Mouse (Mus musculus) CH12.LX (cell line): ENCODE results near the gene Tmem165. TPM values are rescaled to one million over a fixed set of nuclear protein-coding genes. Genes with fewer than 3 reads are reported as not detected.
A peak's percentile ranks its signal among the peaks of the same experiment; 100 is the strongest.

Experiments used
- DNase-seq: peaks from one replicate; pipeline ENCODE4 v3.0.0-alpha.2; 2013; ENCODE audit errors: extremely low read depth
- H3K27ac ChIP-seq: 2 replicates; pipeline ENCODE4 v1.5.1; 2012; ENCODE audit warnings: low read depth, mild to moderate bottlenecking, control low read depth, moderate library complexity; ENCODE audit not compliant: insufficient read depth
- H3K27me3 ChIP-seq: replicated peaks from 2 replicates; pipeline ENCODE3; 2012; ENCODE audit warnings: inconsistent platforms
- H3K36me3 ChIP-seq, 2 experiments: replicated peaks in 1 of 2; 2 replicates each; pipeline versions ENCODE3 to v1.6.1; 2012; ENCODE audit warnings: inconsistent platforms in 1 of 2, low read length in 1 of 2, mild to moderate bottlenecking in 1 of 2, mixed read lengths in 1 of 2, moderate library complexity in 1 of 2; ENCODE audit not compliant: control insufficient read depth in 1 of 2, insufficient read depth in 1 of 2
- H3K4me1 ChIP-seq, 2 experiments: 2 replicates each; pipeline ENCODE4 v1.6.1; 2012; ENCODE audit warnings: inconsistent platforms in 1 of 2, moderate library complexity in 1 of 2; ENCODE audit not compliant: insufficient read depth in 2 of 2, control insufficient read depth in 1 of 2
- H3K4me2 ChIP-seq: 2 replicates; pipeline ENCODE4 v1.6.1; 2012; ENCODE audit warnings: low read depth, mild to moderate bottlenecking, control low read depth; ENCODE audit not compliant: poor library complexity, insufficient read depth, severe bottlenecking
- H3K4me3 ChIP-seq, 3 experiments: fragments of 150-350 bp in 1 of 3; sonication (generic) in 1 of 3; replicated peaks in 1 of 3; 2 replicates each; pipeline versions ENCODE3 to v1.5.1; 2011 to 2012; ENCODE audit warnings: low read depth in 2 of 3, low read length in 2 of 3, mild to moderate bottlenecking in 2 of 3, moderate library complexity in 2 of 3, control low read depth in 1 of 3, improper control_type of control experiment in 1 of 3, inconsistent platforms in 1 of 3, mixed read lengths in 1 of 3; ENCODE audit not compliant: poor library complexity in 1 of 3
- H3K79me2 ChIP-seq: replicated peaks from 2 replicates; pipeline ENCODE4 v1.6.1; 2012; ENCODE audit warnings: mild to moderate bottlenecking, moderate library complexity; ENCODE audit not compliant: control insufficient read depth, poor library complexity, insufficient read depth, severe bottlenecking; ENCODE audit errors: extremely low read depth
- H3K9ac ChIP-seq: 2 replicates; pipeline ENCODE4 v1.6.1; 2012; ENCODE audit warnings: low read depth, mild to moderate bottlenecking, control low read depth, moderate library complexity; ENCODE audit not compliant: insufficient read depth
- H3K9me3 ChIP-seq: replicated peaks from 2 replicates; pipeline ENCODE3; 2012; ENCODE audit warnings: low read length, inconsistent platforms, mixed read lengths
- BHLHE40 ChIP-seq: IDR thresholded peaks from 2 replicates; pipeline ENCODE4 v1.6.1; 2011; ENCODE audit warnings: mild to moderate bottlenecking, low read depth, low read length, improper control_type of control experiment
- CHD2 ChIP-seq: IDR thresholded peaks from 2 replicates; pipeline ENCODE4 v1.6.1; 2011; ENCODE audit warnings: low read length, improper control_type of control experiment
- CTCF ChIP-seq, 2 experiments: IDR thresholded peaks in 1 of 2; conservative IDR thresholded peaks in 1 of 2; 2 replicates each; pipeline ENCODE4 v1.5.1; 2011 to 2012; ENCODE audit warnings: low read depth in 2 of 2, low read length in 2 of 2, improper control_type of control experiment in 1 of 2, inconsistent platforms in 1 of 2, mild to moderate bottlenecking in 1 of 2, moderate library complexity in 1 of 2
- EP300 ChIP-seq: IDR thresholded peaks from 2 replicates; pipeline ENCODE4 v1.6.1; 2011; ENCODE audit warnings: low read length, improper control_type of control experiment
- GABPA ChIP-seq: IDR thresholded peaks from 2 replicates; pipeline ENCODE4 v1.6.1; 2012; ENCODE audit warnings: low read depth, low read length, improper control_type of control experiment, inconsistent platforms; ENCODE audit not compliant: insufficient replicate concordance
- IRF4 ChIP-seq: IDR thresholded peaks from 2 replicates; pipeline ENCODE4 v1.6.1; 2014; ENCODE audit warnings: low read depth, mild to moderate bottlenecking, inconsistent platforms, low read length, improper control_type of control experiment
- JUN ChIP-seq: IDR thresholded peaks from 2 replicates; pipeline ENCODE4 v1.6.1; 2011; ENCODE audit warnings: low read depth, mild to moderate bottlenecking, low read length, improper control_type of control experiment, moderate library complexity; ENCODE audit not compliant: insufficient read depth
- MAX ChIP-seq: IDR thresholded peaks from 2 replicates; pipeline ENCODE4 v1.6.1; 2011; ENCODE audit warnings: low read length, improper control_type of control experiment
- MYC ChIP-seq: IDR thresholded peaks from 2 replicates; pipeline ENCODE4 v1.6.1; 2011; ENCODE audit warnings: low read depth, mild to moderate bottlenecking, improper control_type of control experiment, low read length
- NELFE ChIP-seq: IDR thresholded peaks from 2 replicates; pipeline ENCODE4 v1.6.1; 2011; ENCODE audit warnings: low read depth, low read length, improper control_type of control experiment
- PAX5 ChIP-seq: IDR thresholded peaks from 2 replicates; pipeline ENCODE4 v1.6.1; 2012; ENCODE audit warnings: low read length, inconsistent platforms, mixed read lengths
- POLR2AphosphoS2 ChIP-seq: IDR thresholded peaks from 2 replicates; pipeline ENCODE4 v1.6.1; 2011; ENCODE audit warnings: low read depth, low read length, improper control_type of control experiment
- SMC3 ChIP-seq: IDR thresholded peaks from 2 replicates; pipeline ENCODE4 v1.6.1; 2011; ENCODE audit warnings: low read depth, low read length, improper control_type of control experiment
- UBTF ChIP-seq: IDR thresholded peaks from 2 replicates; pipeline ENCODE4 v1.6.1; 2012; ENCODE audit warnings: low read depth, mild to moderate bottlenecking, inconsistent platforms, low read length, improper control_type of control experiment, moderate library complexity
- ZKSCAN1 ChIP-seq: IDR thresholded peaks from 2 replicates; pipeline ENCODE4 v1.6.1; 2012; ENCODE audit warnings: low read depth, inconsistent platforms, low read length, improper control_type of control experiment, borderline replicate concordance
- ZMIZ1 ChIP-seq: IDR thresholded peaks from 2 replicates; pipeline ENCODE4 v1.6.1; 2012; ENCODE audit warnings: low read depth, mild to moderate bottlenecking, inconsistent platforms, low read length, improper control_type of control experiment
- ZNF384 ChIP-seq: IDR thresholded peaks from 2 replicates; pipeline ENCODE4 v1.6.1; 2012; ENCODE audit warnings: low read depth, low read length, improper control_type of control experiment, inconsistent platforms
- dilution Hi-C: fragments of 300-500 bp; cut with MboI; formaldehyde crosslinking; loops from 2 replicates; pipeline ENCODE4 v1.14.3; 2020; ENCODE audit warnings: low sequenced_read_pairs; ENCODE audit not compliant: extremely low pct_unique_long_range_greater_than_20kb, extremely low pct_ligation_motif_present
- in situ Hi-C: fragments of 300-500 bp; cut with MboI; formaldehyde crosslinking; loops from 3 replicates; pipeline ENCODE4 v1.14.3; 2019; ENCODE audit warnings: low sequenced_read_pairs, low pct_ligation_motif_present, low pct_unique_long_range_greater_than_20kb, mixed read lengths
- polyA plus RNA-seq: library from polyadenylated mRNA; unstranded; fragments of >175 nt; gene quantifications from 2 replicates; pipeline ENCODE4 v1.2.1, GENCODE M21; 2012; ENCODE audit warnings: low read depth; ENCODE audit not compliant: insufficient read length
- total RNA-seq, 2 experiments: library from RNA; depleted of rRNA; stranded (reverse); fragments of 300-350 nt in 1 of 2; fragments of >200 nt in 1 of 2; gene quantifications; 2 replicates each; pipeline ENCODE4 v1.2.3; 2012 to 2014

The Tmem165 gene
- total and polyA plus RNA-seq, 3 experiments, result 64.2 to 144 (median 96.2) TPM

DNA sequence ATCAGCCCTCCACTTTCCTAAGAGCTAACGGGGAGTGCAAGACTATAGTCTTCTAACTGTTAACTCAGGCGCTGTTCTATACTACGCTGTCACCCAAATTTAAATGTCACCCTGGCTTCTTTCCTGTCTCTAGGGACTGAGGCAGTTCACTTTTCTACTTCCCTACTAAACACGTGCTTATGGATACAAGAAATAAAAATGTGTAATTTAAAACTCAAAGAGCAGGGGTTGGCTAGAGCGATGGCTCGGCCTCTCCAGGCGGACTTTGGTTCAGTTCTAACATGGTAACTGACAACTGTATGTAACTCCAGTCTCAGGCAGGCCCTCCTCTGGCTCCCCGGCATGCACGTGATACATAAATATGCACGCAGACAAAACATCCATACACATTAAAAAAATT is 60.8 kb downstream of the Tmem165 start:
- TF ChIP-seq POLR2AphosphoS2 (no peak), MYC (0 out of 2 replicates have a peak, but pooled peaks have one; percentile 27), PAX5 (no peak), MAX (peak; percentile 80), BHLHE40 (peak; percentile 70)
- TF ChIP-seq, all 38 proteins: peak for 3
- DNase-seq, result peak; percentile 40
- H3K4me1 ChIP-seq, result peaks cover 7 to 56% of the 10 kb centered on the region in 2 experiments
- peaks cover 5 to 21% of the 10 kb centered on the region in 2 experiments for H3K36me3 ChIP-seq
- no peak overlapping the region for H3K9ac ChIP-seq
- H3K27ac ChIP-seq, result no peak overlapping the region
- no peaks in the 10 kb centered on the region for H3K9me3 ChIP-seq
- H3K27me3 ChIP-seq, result no peaks in the 10 kb centered on the region
- no peaks in the 10 kb centered on the region for H3K79me2 ChIP-seq
- H3K4me3 ChIP-seq, result no peak overlapping the region
- peak overlapping the region; percentile 36; the same call in 1 of the 2 replicates for H3K4me2 ChIP-seq
- dilution Hi-C loops (no loop called here), in situ Hi-C loops (no loop called here)

DNA sequence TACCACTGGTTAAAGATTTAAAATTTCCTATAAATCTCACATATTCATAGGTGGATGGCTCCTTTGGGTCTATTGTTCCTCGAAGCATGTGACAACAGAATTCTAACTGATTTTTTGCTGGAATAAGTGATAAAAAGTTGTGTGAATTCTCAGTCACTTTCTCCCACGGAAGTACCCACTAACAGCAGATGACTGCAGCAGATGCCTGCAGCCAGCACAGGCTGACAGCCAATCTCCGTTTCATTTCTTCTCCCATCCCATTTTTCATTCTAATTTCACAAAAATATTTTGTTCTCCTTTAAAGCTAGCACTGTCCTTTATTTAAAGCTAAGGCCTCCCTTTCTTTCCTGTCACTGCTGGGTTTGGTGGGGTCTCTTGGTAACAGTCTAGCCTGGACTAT is 61.7 kb downstream of the Tmem165 start:
- dilution Hi-C loops, result no loop called here
- H3K79me2 ChIP-seq, result no peaks in the 10 kb centered on the region
- TF ChIP-seq ZMIZ1, result no peak
- no peak for TF ChIP-seq ZKSCAN1
- TF ChIP-seq CHD2, result no peak
- no peak for TF ChIP-seq CTCF (conservative IDR thresholded peaks at IDR 0.05 in 1 of 2, IDR thresholded peaks at IDR 0.05 in 1 of 2; ENCODE audit: low read depth in 2 of 2, low read length in 2 of 2)
- TF ChIP-seq JUN, result no peak
- no peak for TF ChIP-seq EP300
- TF ChIP-seq SMC3, result no peak
- no peak for TF ChIP-seq UBTF
- TF ChIP-seq GABPA, result no peak
- TF ChIP-seq NELFE, result no peak
- in situ Hi-C loops, result no loop called here
- H3K27me3 ChIP-seq, result no peaks in the 10 kb centered on the region
- H3K4me3 ChIP-seq, result no peak overlapping the region
- H3K4me2 ChIP-seq, result no peak overlapping the region
- H3K4me1 ChIP-seq, result peaks cover 12 to 66% of the 10 kb centered on the region in 2 experiments
- H3K9ac ChIP-seq, result no peak overlapping the region
- no peak for DNase-seq
- no peaks in the 10 kb centered on the region for H3K9me3 ChIP-seq
- no peak overlapping the region for H3K27ac ChIP-seq
- H3K36me3 ChIP-seq, result peaks cover 0 to 11% of the 10 kb centered on the region in 2 experiments

DNA sequence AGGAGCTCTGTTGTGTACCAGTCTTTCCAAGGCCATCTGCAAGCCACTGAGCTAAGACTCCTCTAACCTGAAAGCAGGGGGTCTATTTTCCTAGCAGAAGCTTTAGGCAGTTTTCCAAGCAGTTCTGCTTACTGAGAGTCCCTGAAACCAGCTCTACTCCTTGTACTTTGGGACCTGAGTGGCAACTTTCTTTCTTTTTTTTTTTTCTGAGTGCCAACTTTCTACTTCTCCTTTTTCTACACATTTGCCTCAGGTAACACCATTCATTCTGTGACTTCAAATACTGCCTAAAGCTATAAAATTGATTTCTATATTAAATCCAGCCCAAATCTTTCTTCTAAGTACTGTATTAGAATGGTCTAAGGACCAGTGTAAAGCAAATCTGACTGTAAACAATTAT is 62.9 kb downstream of the Tmem165 start:
- Histone ChIP-seq H3K79me2 (no peaks in the 10 kb centered on the region), H3K4me2 (no peak overlapping the region), H3K9me3 (no peaks in the 10 kb centered on the region), H3K27ac (no peak overlapping the region), H3K4me3 (no peak overlapping the region), H3K9ac (no peak overlapping the region), H3K36me3 (peaks cover 0 to 6% of the 10 kb centered on the region in 2 experiments), H3K4me1 (peaks cover 12 to 72% of the 10 kb centered on the region in 2 experiments), H3K27me3 (no peaks in the 10 kb centered on the region)
- dilution Hi-C loops (no loop called here), in situ Hi-C loops (no loop called here)
- TF ChIP-seq NELFE, result no peak
- no peak for TF ChIP-seq IRF4
- TF ChIP-seq ZNF384, result peak; percentile 76
- DNase-seq, result no peak
